Mouse (Mus musculus) kidney, postnatal 10 days (tissue): Measurements from ENCODE around the gene Avil.

ENCODE experiments used
- DNase-seq: peaks from one replicate; pipeline ENCODE4 v3.0.0; 2021; ENCODE audit warnings: mixed read lengths

Gene Avil

GRCm38 (mm10) chr10:127000529-127000928 is at the start of gene Avil:
TSS of gene Avil (plus strand) at chr10:127000709.
- DNase-seq: no peak

DNA sequence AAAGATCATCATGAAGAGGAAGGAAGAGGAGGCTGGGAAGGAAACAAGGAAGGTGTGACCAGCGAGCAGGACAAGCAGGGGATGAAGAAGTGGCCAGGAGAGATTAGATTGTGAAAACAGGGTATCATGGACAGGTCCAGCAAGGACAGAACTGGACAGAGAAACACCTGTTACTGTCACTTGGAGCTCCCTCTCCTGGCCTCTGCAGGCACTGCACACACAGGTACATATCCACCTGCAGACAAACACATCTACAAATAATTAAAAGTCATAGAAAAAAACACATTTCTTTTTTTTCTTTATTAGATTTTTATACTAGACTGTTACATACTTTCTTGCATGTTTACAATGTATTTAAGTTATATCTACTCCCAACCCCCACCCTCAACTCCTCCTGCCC is 48.1 kb upstream of the Avil start:
- no peak for DNase-seq

DNA sequence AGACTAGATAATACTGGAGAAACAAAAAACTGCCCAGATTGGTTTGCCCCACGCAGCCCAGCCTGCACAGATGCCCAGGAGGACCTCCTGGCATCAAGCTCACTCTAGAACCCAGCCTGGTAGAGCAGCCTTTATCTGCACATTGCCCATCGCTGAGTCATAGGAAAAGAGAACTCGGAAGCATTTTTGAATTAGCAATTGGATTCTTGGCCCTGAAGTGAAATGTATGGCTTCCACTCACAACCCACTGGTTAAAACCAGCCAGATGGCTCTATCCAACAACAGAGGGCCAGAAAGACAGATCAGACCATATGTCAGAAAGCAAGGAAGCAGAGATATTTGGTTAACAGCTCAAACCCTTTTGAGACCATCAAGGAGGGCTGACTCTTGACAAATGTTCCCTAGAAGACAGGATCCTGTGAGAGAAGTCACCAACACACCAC is 47.5 kb upstream of the Avil start:
- no peak for DNase-seq

GRCm38 (mm10) chr10:126956692-126957358 is 43.7 kb upstream of the Avil start:
- no peak for DNase-seq

GRCm38 (mm10) chr10:126957359-126958107 is 43.0 kb upstream of the Avil start:
- DNase-seq: peak; percentile 67

DNA sequence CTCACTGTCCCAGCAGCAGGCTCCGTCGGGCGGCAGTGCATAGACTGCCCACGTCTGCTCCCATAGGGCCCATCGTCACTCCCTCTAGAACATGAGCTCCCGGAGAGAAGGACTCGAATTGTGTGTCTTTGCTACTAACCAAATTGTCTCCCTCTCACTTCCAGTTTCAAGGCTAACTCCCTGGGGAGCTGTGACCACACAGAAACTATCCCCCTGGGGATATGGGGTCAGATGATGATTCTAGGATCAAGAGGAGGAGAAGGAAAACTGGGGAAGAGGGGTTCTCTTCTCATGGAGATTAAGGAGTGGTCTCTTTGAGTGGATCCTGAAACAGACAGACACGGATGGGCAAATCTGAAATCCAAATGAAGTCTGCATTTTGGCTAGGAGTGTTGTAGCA is 40.0 kb upstream of the Avil start:
- DNase-seq: no peak

DNA sequence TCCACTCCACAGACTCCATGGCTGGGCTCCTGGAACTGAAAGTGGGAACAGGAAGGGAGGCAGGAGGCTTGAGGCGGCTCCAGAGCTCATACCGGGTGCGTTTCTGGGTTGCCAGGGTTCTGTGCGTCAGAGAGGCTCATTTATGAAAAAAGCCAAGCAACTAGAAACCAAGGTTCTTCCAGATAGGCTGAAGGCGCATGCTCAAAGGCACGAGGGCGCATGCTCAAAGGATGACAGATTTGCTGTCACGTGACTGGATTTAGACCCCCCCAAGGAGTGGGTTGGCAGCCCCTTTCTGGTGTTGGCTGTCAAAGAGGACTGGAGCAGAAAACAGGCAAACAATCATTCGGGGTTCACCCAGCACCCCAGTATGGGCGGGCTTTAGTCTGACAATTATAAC is 38.8 kb upstream of the Avil start:
- DNase-seq: peak; percentile 64

DNA sequence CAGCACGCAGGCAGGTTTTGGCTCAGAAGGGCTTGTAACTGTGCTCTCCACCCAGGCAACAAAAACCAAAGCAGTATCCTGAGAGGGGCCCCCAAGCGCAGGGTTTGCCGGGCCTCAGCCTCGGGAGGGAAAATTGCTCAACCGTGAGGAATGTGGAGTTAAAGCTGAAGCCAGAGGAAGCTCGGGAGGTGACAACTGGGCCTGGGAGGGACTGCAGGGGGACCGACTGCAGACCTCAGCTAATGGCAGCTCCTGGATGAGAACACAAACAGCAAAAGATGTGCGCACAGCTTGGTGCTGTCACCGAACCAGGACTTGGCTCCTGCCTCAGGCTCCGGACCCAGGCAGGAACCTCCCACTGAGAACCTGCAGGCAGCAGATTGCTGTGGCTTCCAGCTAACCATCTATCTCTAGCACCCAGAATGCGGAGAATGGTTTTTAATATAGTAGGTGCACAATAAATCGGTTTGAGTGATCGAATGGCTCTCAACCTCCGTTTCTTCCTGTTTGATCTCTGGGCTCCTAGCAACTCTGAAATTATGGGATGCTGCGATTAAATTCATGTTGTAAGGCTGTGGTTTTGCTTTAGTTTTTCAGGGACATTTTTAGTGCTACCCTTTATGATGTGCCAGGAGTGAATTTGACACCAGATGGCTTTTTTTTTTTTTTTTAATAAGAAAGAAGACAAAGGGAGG is 38.1 kb upstream of the Avil start:
- DNase-seq: peak; percentile 74

DNA sequence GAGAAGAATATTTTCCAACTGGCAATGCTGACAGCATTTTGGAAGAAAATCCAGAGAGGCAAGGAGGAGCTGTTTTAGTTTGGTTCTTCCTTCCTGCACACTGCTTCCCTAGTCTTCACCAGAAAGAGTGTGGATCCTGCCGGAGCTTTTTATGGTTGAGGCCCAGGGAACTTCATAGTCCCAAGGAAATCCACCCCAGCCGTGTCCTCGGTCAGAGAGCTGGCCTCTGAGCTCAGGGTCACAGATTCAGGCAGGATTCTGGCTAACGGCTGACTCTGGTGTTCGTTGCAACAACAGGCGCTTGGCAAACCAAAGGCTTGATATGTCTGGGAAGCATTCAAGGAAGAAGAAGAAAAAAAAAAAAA is 37.6 kb upstream of the Avil start:
- DNase-seq: peak; percentile 50

GRCm38 (mm10) chr10:126963821-126964220 is 36.7 kb upstream of the Avil start:
- DNase-seq: no peak

DNA sequence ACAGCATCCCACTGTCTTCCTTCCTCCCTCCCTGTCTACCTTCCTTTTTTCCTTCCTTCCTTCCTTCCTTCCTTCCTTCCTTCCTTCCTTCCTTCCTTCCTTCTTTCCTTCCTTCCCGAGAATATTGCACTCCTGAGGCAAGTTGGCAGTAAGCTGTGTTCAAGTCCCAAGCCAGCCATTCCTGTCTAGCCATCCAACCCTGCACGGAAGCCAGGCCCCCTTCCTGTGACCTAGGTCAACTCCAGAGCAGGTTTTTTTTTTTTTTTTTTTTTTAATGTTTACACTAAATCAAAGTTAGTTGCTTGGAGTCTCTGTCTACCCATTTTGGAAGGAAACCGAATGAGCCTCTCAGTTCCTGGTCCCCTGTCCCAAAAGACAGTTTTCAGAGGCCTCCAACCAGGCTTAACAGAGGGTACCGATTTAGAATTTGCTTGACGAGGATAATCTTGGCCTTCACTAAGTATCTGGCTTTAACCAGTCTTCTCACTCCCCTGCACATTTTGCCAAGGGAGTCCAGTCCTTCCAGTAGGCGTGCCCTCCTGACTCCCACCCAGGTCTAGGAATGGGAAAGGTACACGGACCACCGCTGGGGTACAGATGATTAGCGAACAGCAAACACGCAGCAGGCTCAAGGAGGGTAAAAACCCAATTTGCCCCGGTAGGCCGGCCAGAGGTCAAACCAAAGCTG is 29.0 kb upstream of the Avil start:
- DNase-seq: peak; percentile 35

- peak; percentile 83 for DNase-seq
Observed at GRCm38 (mm10) chr10:126972051-126972725, 28.3 kb upstream of the Avil start.

DNA sequence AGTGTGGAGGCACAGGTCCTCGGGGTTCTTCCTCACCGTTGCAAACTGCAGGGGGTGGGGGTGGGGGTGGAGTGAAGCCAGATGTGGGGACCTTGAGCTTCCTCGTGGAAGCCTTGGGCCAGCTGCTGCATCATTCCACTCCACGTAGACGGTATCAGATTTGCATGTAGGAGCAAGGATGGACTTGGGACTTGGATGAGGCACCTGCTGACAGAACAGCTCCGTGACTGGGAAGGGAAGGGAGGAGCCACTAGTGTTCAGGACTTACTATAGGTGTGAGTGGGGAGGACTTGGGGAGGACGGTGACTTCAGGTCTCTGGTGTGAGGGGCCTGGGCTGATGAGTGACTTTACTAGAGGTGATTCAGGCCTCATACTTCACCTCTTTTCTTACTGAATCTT is 27.5 kb upstream of the Avil start:
- no peak for DNase-seq

DNA sequence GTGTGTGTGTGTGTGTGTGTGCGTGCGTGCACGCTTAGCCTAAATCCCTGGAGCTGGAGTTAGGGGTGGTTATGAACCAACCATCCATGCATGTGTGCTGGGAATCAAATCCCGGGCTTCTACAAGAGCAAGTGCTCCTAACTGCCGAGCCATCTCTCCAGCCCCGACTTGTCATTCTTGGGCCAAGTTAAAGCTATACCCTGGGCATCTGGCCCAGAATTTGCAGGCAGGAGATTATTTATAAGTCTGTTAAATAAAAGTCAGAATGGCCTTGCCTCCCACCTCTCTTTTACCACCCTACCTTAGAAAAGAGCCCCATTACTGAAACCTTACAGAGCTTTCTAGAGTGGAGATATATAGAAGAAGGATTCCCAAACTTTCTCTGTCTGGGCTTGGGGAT is 24.8 kb upstream of the Avil start:
- no peak for DNase-seq

GRCm38 (mm10) chr10:126977076-126977475 is 23.4 kb upstream of the Avil start:
- DNase-seq: peak; percentile 67

GRCm38 (mm10) chr10:126978277-126978994 is 22.1 kb upstream of the Avil start, which contains the start of gene Ctdsp2:
TSS of gene Ctdsp2 (plus strand) at chr10:126978717.
- peak; percentile 100 for DNase-seq

- DNase-seq: peak; percentile 90
Observed at GRCm38 (mm10) chr10:126979121-126979635, 21.3 kb upstream of the Avil start.

- no peak for DNase-seq
Observed at GRCm38 (mm10) chr10:126979636-126980151, 20.8 kb upstream of the Avil start.

- peak; percentile 69 for DNase-seq
Observed at GRCm38 (mm10) chr10:126980221-126980932, 20.1 kb upstream of the Avil start.

DNA sequence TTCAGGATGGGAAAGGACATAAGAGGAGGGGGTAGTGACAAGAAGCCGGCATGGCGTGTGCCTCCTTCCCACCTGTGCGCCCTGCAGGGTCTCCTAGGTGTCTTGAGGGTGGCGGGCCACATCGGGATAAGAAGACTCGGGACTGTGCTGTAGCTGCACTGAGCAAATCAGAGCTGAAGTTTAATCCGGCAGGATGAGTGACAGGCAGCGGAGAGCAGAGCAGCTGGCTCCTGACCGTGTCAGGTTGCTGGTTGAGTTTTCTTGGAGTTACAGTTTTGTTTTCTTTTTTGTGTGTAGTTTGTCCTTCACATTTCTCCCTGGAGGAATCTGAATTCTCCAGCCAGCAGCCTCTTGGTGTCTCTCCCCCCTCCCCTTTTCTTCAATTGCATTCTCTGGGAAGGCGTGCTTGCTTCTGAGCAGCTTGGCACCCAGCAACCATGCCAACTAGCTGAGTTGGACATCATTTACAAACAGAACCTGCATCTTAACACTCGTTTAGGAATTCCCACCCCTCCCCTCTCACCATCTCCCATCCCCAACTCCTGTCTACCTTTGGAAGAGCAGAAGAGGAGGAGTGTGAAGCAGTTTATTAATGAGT is 19.5 kb upstream of the Avil start:
- DNase-seq: no peak
